Mouse (Mus musculus) c-Kit-negative CD71-positive TER-119-positive erythroid progenitor cells, embryonic 14.5 days (primary cell): ENCODE results near the gene Col18a1.

ENCODE experiments used
- DNase-seq: peaks from one replicate; pipeline ENCODE4 v3.0.0-alpha.2; 2013; ENCODE audit warnings: low read depth, low spot score

Gene Col18a1

DNA sequence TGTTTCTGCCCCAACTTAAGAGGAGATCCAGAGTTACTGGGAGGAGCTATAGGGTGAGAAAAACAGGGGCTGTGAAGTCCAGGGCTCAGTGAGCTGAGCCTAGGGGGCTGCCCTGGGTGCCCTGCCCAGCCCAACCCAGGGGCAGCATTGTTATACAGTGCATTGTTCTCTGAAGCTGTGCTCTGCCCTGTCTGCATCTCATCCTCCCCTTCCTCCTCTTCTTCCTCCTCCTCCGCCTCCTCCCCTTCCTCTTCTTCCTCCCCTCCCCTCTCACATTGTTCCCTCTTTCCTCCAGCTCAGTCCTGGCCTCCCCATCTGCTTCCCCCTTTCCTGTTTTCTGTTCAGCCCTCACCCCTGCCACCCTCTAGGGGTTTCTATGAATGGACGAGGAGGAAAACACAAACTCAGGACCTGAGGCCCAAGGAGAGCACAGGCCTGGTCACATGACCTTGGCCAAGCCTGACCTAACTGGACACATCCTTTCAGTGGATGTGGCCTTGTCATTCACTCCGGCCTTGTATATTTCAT, 16.5 kb upstream of the Col18a1 start:
- DNase-seq, result no peak

DNA sequence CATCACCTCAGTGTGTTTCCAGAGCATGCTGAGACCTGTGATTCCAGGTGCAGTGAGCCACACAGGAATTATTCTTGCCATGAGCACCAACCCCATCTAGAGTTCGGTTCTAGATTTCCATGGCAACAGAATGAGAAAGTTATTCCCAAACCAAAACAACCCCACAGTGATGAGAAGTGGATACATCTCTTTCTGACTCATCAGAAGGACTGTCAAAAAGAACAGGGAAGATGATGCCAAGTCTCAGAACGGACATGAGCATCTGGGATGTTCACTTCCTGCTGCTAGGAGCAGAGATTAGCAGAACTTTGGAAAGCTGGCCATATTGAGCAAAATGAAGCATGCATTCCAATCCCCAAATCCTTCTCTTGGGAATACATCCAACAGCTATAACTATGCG, 13.8 kb upstream of the Col18a1 start:
- no peak for DNase-seq

DNA sequence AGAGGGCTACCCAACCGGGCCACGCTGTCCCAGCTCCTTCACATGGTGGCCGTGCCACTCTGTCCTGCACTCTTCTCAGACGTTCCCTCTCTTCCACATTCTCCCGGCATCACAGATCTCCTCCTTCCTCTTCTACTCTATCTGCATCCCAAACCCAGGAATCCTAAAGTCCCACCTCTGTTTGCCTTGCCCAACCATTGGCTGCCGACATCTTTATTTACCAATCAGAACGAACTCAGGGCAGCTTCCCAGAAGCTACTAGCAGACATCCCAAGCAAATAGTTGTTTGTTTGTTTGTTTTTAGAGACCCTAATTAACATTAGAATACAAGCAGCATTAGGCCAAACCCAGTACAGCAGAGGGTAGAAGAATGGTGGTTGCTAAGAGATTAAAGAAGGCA, 12.3 kb upstream of the Col18a1 start:
- no peak for DNase-seq

DNA sequence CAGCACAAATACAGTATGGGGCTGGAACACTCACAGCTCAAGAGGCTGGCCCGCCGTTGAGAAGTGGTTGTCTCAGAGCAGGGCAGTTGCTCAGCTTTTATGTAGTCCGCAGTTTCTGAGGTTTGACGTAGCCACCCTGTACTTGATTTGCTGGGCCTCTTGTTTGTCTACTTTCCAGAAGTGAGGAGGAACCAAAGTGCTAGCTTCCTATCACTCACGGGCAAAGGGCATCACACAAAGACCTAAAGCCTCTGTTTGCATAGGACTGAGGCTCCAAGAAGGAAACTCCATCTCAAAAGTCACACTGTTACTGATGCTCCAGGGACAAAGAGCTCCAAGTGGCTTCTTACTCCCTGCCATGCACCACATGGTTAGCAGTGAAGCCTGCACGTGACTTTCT, 4.1 kb upstream of the Col18a1 start:
- no peak for DNase-seq

DNA sequence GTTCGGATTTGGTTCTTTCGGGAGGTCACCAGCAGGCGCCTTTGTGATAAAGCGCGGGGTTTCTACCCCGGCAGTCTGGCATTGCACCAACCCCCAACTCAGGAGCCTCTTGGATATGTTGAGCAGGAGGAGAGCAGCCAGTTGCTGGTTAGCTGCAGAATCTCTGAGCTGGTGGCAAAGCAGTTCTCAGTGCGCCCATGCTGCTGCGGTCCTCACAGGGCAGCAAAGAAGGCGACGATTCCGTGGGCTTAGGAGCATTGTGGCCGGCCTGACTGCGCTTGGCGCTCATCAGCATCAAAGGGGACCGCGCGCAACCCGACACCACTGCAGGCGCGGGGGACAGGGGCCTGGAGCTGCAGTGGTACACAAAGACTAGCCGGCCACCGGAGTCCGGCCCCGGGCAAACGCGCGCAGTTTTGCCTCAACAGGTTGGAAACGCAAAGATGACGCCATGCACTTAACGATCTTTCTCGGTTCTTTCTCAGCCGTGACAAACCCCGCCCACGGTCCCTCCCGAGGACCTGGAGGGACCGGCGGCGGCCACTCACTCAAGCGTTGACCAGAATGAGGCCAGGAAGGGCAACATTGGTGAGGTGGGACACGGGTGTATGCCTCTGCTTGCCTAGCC, 916 bp downstream of the Col18a1 start:
- no peak for DNase-seq

DNA sequence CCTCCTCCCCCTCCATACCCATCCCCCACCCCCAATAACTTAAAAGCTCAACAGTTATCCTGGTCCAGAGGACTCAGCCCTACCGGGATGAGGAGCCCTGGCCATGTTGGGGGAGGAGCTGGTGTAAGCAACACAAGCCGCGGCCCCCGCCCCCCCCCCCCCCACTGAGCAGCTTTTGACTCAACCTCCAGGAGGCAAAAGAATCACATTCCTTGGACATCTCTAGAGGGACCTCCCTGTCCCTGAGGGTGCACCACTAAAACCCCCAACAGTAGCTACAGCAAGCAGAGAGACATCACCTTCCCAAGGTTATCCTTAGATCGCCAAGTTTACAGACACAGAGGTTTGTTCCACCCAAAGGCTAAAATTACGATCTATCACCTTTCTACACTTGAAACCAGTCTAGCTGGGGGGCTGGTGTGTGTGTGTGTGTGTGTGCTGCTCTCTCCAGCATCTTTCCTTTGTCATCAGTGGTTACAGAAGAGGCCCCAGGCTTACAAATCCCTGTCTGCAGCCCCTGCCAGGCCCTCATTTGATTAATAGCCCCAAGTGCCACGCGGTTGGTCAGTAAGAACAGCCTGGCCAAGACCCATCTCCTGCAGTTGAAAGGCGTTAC, 1.8 kb downstream of the Col18a1 start:
- no peak for DNase-seq

DNA sequence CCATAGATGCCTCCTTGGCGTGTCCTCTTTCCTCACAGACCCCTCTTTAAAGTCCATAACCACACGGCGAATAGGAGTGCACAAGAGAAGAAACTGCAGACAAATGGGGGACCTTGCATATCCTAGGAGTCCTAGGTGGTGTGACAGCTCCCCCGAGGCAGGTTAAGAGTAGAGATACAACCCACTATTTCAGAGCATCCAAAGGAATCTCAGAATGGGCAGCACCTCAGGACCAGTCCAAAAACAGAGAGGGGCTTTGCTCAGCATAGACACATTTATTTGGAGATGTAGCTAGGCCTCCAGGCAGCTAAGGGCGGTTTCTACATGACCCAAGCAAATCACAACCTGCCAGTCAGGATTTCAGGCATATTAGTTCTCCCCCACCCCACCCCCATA, 2.3 kb downstream of the Col18a1 start:
- no peak for DNase-seq

DNA sequence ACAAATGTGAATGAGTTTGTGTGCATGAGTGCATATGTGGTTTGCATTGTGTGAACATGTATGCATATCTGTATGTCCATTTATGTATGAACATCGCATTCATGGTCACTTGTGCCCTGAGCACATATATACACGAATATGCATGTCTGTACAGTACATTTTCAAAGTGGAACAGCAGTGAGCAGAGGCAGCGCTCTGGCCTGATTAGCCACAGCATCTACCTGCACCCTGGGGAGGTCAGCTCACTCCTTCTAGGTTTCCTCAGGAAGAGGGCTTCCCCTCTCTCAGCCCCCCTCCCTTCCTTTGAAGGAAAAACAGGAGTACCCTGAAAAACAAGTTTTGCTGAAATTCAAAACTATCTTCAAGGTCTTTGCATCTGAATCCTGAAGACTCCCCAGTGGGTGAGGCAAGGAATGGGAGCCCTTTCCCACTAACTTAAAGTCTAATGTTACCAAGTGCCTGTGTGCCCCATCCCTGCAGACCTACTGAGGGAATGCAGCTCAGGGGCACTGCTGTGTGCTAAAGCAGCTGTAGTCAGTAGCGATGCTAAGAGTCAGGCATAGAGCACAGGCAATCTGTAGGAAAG, 2.9 kb downstream of the Col18a1 start:
- DNase-seq, result no peak

DNA sequence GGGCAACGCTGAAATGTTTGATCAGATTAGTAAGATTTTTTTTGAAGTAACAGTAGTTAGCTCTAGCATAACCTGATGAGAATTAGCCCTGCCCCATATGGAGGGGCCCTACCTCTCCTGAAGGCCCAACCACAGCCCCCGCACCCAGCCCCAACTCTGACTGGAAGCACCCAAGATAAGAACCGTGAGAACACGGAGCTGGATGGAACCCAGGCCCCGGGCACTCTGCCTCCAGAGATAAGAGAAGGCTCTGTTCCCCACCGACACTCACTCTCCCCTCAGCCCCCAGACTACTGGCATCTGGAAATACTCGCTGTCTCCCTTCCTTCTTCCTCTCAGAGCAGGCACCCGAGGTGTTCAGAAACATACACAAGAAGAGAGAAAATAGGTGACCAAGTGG, 6.8 kb downstream of the Col18a1 start:
- no peak for DNase-seq

DNA sequence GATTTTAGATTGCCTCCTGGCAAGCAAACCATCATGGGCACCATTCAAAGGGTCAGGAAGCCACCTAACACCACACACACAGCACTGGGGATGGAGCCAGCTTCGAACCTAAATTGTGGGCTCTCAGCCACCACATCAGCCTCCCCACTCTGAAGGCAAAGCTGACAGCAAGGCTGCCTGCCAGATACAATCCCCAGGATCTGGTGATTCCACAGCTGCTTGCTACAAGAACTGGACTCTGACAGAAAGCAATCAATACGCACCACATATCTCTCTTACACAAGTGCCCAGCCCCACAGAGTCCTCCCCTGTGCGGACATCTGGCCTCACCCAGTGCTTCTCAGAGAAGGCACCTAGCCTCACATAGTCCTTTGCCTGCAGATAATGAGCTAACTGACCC, 7.4 kb downstream of the Col18a1 start:
- no peak for DNase-seq

DNA sequence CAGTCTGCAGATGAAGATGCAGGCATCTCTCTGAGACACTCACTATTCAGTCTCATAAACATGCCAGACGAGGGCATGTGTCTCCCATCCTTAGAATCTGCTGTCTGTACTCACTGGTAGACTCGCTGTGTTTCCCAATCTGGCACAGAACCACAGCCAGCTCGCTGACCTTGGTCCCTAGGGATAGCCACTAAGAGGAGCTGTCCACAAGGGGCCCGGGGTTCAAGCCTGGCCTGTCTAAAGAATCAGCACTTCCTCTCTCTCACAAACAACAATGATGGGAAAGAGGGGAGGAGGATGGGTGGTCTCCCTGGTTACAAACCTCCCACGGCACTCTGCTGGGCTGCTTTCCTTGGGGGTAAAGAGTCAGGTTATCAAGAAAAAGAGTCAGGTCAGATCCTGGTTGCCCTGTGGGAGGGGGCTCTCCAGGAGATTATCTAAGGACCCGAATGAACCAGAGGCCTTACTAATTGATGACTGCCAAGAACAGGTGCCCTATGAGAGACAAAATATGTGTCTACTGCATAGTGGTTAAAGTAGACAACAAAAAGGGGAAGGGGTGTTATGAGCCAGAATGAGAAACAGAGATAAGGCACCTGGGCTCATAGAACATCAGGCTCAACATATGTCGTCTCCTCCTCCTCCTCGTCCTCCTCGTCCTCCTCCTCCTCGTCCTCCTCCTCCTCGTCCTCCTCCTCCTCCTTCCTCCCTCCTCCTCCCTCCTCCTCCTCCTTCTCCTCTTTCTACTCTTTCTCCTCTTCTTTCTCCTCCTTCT, 8.9 kb downstream of the Col18a1 start:
- DNase-seq, result no peak

DNA sequence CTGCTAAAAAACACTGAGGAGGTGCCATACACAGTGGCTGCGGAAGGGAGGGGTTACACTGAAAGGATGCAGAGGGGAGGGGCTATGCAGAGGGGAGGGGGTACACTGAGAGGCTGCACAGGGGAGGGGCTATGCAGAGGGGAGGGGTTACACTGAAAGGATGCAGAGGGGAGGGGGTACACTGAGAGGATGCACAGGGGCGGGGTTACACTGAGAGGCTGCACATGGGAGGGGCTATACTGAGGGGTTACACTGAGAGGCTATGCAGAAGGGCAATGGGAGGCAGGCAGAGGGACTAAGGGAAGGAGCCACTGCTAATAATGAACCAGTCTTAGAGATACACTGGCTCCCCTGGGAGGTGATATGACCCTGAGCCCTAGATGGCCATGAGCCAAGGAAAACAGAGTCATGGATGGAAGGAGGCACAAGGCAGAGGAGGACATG, 14.1 kb downstream of the Col18a1 start:
- DNase-seq, result no peak

DNA sequence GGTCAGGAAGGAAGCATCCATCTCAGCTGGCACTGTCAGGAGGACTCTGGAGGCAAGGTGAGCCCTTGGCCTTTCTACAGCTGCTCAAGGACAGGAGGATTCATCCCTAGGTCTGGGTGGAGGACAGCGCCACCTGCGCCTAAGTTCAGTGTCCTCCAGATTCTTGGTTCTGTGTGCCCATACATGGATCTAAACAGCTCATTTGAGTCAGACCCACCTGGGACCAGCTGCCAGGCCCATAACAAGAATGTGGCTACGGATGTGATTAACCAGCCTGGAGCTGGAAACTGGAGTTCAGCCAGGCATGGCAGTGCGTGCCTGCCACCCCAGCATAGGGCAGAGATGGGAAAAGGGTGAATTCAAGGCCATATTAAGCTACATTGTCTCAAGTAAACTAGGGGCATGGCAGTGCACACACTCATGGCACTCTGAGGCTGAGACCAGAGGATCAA, 14.8 kb downstream of the Col18a1 start:
- no peak for DNase-seq

DNA sequence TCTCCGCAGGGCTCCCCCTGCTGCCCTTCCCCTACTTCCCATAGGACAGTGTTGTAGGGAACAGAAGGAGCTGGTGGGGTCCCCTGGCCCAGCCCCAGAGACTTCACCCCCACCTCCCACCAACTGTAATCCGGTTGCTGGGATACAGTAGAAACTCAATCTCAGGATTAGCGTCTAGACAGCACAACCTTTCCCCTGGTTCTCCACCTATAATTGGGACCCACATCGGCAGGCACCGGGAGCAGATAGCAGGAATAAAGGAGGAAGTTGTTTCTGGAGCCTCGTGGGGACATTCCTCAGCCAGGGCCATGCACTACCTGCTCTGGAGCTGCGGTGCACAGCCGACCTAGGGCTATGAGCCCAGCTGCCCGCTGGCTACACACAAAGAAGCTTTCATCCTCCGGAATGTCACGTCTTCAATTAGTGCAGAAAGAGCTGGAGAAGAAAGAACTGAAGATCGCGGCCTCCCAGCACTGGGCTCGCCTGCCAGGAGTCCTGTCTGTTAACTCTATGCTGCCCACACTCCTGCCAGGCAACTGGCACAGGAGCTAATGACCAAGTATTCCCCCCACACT, 15.3 kb downstream of the Col18a1 start:
- no peak for DNase-seq

DNA sequence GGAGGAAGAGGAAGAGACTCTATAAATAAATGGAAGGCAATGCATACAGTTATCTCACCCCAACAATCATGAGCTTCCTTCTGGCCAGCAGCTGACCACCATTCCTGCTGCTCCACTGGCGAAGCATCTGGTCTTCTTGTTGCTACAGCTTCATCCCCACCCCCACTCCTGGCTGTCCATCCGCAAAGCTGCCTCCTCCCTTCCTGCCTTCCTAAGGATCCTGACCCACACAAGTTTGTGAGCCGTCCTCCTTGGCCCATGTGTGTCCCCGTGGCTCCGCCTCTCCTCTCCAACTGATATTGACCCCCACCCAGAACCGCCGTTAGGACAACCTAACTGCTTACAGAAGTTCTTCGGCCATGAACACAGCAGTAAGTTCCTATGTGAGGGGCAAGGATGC, 16.3 kb downstream of the Col18a1 start:
- DNase-seq, result no peak

DNA sequence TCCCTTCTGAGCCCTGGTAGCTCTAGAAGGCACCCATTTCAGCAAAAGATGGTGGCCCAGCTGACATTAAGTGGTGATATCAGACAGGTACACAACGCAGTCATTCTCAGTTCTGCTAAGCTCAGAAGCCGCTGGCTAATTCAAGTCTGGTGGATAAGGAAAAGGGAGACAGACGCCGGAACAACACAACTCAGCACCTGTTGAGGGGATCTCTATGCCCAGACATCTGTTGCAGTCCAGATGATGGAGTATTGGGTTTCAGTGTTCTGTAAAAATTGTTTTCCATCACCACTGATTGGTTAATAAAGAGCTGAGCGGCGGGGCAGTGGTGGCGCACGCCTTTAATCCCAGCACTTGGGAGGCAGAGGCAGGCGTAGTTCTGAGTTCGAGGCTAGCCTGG, 18.8 kb downstream of the Col18a1 start:
- DNase-seq, result no peak

DNA sequence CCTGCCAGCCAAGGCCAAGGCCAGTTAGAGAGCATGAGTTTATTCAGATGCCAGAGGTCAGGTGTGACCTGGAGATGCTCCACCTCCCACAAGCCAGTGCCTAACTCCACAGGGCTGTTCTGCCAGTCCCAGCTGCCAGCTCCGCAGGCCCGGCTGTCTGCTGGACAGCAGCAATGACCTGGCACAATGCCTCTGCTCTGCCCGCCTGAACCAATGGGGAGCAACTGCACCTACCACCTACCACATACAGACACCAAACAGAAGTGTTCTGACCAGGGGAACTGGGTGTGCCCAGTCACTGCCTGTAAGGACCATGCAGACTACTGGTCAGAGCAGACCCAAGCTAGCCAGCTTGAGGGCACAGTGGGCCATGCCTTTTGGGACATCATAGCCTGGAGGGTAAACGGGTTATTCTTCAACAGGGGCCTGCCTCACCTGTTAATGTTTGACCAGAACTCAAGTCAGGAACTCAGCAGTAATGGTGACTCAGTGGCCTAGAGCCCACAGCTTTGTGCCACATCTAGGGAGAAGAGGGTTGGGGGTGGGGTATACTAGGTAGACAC, 19.4 kb downstream of the Col18a1 start:
- DNase-seq, result no peak

DNA sequence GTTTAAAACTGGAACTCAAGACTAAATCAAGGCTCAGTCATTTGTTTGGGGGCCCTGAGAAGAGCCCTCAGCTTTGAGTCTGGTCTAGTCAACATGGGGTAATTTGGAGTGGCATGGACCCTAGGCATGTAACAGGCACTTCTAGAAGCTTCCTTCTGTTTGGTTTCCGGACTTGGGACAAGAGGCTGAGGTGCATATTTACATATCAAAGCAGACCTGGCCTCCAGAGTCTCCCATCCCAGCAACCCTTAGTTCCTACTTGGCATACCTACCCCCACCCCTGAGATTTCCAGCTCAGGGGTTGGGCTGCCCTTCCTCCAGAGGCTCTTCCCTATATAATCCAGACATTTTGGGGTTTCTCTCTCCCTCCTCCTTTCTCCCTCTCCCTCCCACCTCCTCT, 20.4 kb downstream of the Col18a1 start:
- no peak for DNase-seq

DNA sequence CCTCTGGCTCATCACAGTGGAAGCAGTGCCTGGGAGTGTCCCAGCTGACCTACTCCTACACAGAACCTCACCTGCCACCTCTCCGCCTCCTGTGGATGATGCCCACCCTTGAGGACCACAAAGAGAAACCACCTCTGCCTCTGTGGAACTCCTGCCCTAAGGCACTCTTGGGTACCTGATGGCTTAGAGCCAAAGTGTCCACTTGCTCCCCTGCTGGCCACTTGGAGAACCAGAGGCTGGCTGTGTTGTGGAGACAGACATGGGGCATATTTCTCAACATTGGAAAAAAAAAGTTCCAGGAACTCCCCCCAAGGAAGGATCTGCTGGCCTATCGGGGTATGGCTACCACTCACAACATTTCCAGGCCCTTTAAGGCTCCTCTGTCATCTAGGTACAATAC, 22.0 kb downstream of the Col18a1 start:
- no peak for DNase-seq

DNA sequence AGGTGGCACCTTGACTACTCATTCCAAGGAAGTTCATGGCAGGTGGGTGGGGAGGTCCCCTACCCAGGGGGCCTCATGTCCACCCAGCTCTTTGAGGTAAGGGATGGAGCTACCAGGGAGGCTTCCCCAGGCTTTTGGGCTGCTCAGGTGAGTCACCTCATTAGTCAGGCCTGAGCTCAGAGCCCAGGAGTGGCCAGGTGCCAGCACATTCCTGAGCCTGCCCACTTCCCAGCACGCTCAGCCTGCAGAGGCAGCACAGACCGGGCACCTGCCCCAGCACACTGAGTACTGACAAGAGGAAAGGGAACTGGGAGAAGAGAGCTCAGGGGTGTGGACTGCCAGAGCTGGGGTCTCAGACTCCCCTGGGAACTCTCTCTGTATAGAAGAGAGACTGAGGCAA, 24.0 kb downstream of the Col18a1 start:
- no peak for DNase-seq

DNA sequence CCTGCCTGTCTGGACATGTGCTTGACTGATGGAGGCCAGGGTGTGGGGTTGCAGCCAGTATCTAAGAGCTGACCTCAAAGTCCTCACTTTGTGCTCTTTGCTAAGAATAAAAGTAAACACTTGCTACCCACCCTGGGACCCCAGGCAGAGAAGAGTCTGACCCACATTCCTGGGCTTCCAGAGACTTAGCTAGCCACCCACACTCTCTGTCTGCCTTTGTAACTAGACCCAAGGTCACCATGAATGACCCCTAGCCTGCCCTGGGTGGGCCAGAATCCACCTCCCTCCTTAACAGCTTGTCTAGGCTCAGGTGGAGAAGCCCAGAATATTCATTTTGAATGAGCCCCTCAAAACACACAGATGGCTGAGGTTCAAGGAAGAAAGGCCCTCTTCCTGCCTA, 28.0 kb downstream of the Col18a1 start:
- no peak for DNase-seq

DNA sequence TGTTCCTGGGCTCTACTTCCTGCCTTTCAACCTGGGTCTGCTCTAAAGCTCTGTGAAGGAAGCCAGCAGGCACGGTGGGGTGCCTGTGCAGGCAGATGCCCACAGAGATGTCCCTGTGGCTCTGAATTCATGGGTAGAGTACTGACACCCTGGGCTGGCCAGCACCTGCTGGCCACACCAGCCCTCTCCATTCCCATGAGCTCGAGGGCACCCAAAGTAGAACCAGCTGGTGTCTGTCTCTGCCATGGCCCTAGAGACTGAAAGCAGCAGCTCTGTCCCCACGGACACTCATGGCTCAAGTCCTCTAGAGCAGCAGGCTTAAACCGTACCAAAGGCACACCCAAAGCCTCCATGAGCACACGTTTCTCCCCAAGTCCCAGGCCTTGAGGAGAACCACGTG, 30.1 kb downstream of the Col18a1 start:
- DNase-seq, result no peak
